Mouse (Mus musculus) erythroblast, embryonic 14.5 days (primary cell): ENCODE measurements around the gene E330017A01Rik. TPM values are rescaled to one million over a fixed set of nuclear protein-coding genes. Genes with fewer than 3 reads are reported as not detected.

Experiments
- H3K27me3 ChIP-seq: 2 replicates; pipeline ENCODE4 v1.6.1; 2012; ENCODE audit warnings: inconsistent platforms; ENCODE audit not compliant: control insufficient read depth
- H3K36me3 ChIP-seq: 2 replicates; pipeline ENCODE4 v1.6.1; 2012; ENCODE audit warnings: mild to moderate bottlenecking, inconsistent platforms; ENCODE audit not compliant: control insufficient read depth
- H3K4me1 ChIP-seq: 2 replicates; pipeline ENCODE4 v1.6.1; 2012; ENCODE audit warnings: inconsistent platforms; ENCODE audit not compliant: control insufficient read depth
- H3K4me3 ChIP-seq: replicated peaks from 2 replicates; pipeline ENCODE3; 2012; ENCODE audit warnings: moderate library complexity, mild to moderate bottlenecking, inconsistent platforms
- H3K9me3 ChIP-seq: 2 replicates; pipeline ENCODE4 v1.6.1; 2012; ENCODE audit warnings: low read length, inconsistent platforms, mixed read lengths; ENCODE audit not compliant: control insufficient read depth
- GATA1 ChIP-seq: IDR thresholded peaks from 2 replicates; pipeline ENCODE4 v1.6.1; 2012; ENCODE audit warnings: low read length, inconsistent platforms, mixed read lengths
- TAL1 ChIP-seq: IDR thresholded peaks from 3 replicates; pipeline ENCODE4 v1.6.1; 2012; ENCODE audit warnings: low read length, inconsistent platforms, mixed read lengths
- polyA plus RNA-seq: library from polyadenylated mRNA; stranded (reverse); fragments of >175 nt; gene quantifications from 2 replicates; pipeline ENCODE4 v1.2.3, GENCODE M21; 2012

The E330017A01Rik gene
- 0.04 TPM in 1 of 2 replicates, not detected in the other for polyA plus RNA-seq

- Histone ChIP-seq H3K4me3 (no peak within 1 kb of the TSS), H3K36me3 (no peaks in the 10 kb centered on the region), H3K9me3 (no peaks in the 10 kb centered on the region), H3K4me1 (peaks cover 46% of the 10 kb centered on the region), H3K27me3 (no peaks in the 10 kb centered on the region)
- TF ChIP-seq TAL1: no peak
- no peak for TF ChIP-seq GATA1
Observed at GRCm38 (mm10) chr16:58638689-58639175, at the start of gene E330017A01Rik. Gene E330017A01Rik, minus strand, starts transcription at chr16:58638739.

- Histone ChIP-seq H3K9me3 (no peaks in the 10 kb centered on the region; the same call in 1 of the 2 replicates), H3K36me3 (peaks cover 44% of the 10 kb centered on the region), H3K4me1 (peaks cover 32% of the 10 kb centered on the region), H3K27me3 (no peaks in the 10 kb centered on the region), H3K4me3 (no peak overlapping the region)
- no peak for TF ChIP-seq GATA1
- TF ChIP-seq TAL1: no peak
Observed at GRCm38 (mm10) chr16:58685548-58686537, 47.3 kb upstream of the E330017A01Rik start.

GRCm38 (mm10) chr16:58684537-58684936 lies 46.0 kb upstream of the E330017A01Rik start:
- Histone ChIP-seq H3K27me3 (no peaks in the 10 kb centered on the region), H3K4me1 (peaks cover 37% of the 10 kb centered on the region), H3K36me3 (peaks cover 56% of the 10 kb centered on the region), H3K9me3 (no peaks in the 10 kb centered on the region; the same call in 1 of the 2 replicates), H3K4me3 (no peak overlapping the region)
- TF ChIP-seq GATA1 (no peak), TAL1 (no peak)

GRCm38 (mm10) chr16:58683911-58684310 lies 45.4 kb upstream of the E330017A01Rik start:
- Histone ChIP-seq H3K9me3 (no peaks in the 10 kb centered on the region; the same call in 1 of the 2 replicates), H3K4me3 (no peak overlapping the region), H3K4me1 (peaks cover 39% of the 10 kb centered on the region), H3K27me3 (no peaks in the 10 kb centered on the region), H3K36me3 (peaks cover 62% of the 10 kb centered on the region)
- TF ChIP-seq GATA1: no peak
- no peak for TF ChIP-seq TAL1

- Histone ChIP-seq H3K27me3 (no peaks in the 10 kb centered on the region), H3K36me3 (peaks cover 73% of the 10 kb centered on the region), H3K9me3 (no peaks in the 10 kb centered on the region; the same call in 1 of the 2 replicates), H3K4me1 (peaks cover 48% of the 10 kb centered on the region), H3K4me3 (no peak overlapping the region)
- no peak for TF ChIP-seq TAL1
- no peak for TF ChIP-seq GATA1
Observed at GRCm38 (mm10) chr16:58682870-58683269, 44.3 kb upstream of the E330017A01Rik start.

GRCm38 (mm10) chr16:58682046-58682445 lies 43.5 kb upstream of the E330017A01Rik start:
- Histone ChIP-seq H3K4me1 (peaks cover 56% of the 10 kb centered on the region), H3K4me3 (no peak overlapping the region), H3K36me3 (peaks cover 81% of the 10 kb centered on the region), H3K27me3 (no peaks in the 10 kb centered on the region), H3K9me3 (no peaks in the 10 kb centered on the region; the same call in 1 of the 2 replicates)
- TF ChIP-seq GATA1 (no peak), TAL1 (no peak)

GRCm38 (mm10) chr16:58678660-58679059 lies 40.1 kb upstream of the E330017A01Rik start:
- no peaks in the 10 kb centered on the region for H3K27me3 ChIP-seq
- peak overlapping the region; percentile 41 for H3K4me3 ChIP-seq
- H3K9me3 ChIP-seq: no peaks in the 10 kb centered on the region
- peaks cover 98% of the 10 kb centered on the region for H3K36me3 ChIP-seq
- TF ChIP-seq GATA1 (no peak), TAL1 (no peak)
- peaks cover 74% of the 10 kb centered on the region for H3K4me1 ChIP-seq

GRCm38 (mm10) chr16:58677491-58677890 lies 39.0 kb upstream of the E330017A01Rik start:
- Histone ChIP-seq H3K4me1 (peaks cover 76% of the 10 kb centered on the region), H3K9me3 (no peaks in the 10 kb centered on the region), H3K36me3 (peaks cover 99% of the 10 kb centered on the region), H3K4me3 (peak overlapping the region; percentile 52), H3K27me3 (no peaks in the 10 kb centered on the region)
- no peak for TF ChIP-seq TAL1
- TF ChIP-seq GATA1: no peak

GRCm38 (mm10) chr16:58676633-58677032 lies 38.1 kb upstream of the E330017A01Rik start:
- no peaks in the 10 kb centered on the region for H3K9me3 ChIP-seq
- H3K36me3 ChIP-seq: peaks cover 99% of the 10 kb centered on the region
- H3K4me1 ChIP-seq: peaks cover 69% of the 10 kb centered on the region
- no peak for TF ChIP-seq GATA1
- no peak for TF ChIP-seq TAL1
- no peaks in the 10 kb centered on the region for H3K27me3 ChIP-seq
- H3K4me3 ChIP-seq: peak overlapping the region; percentile 52
